Mouse (Mus musculus): ENCODE data around the gene Cachd1. TPM values are rescaled to one million over a fixed set of nuclear protein-coding genes. Genes with fewer than 3 reads are reported as not detected.
A peak's percentile ranks its signal among the peaks of the same experiment; 100 is the strongest.

The Cachd1 gene
- polyA plus RNA-seq, 1 experiment from 2014 or later, result 16.6 TPM

GRCm38 (mm10) chr4:100800730-100801442 lies 24.4 kb downstream of the Cachd1 start:
- ATAC-seq (ENCODE audit: low read depth), result no peak
- no peaks in the 10 kb centered on the region for H3K36me3 ChIP-seq
- H3K27me3 ChIP-seq, result no peaks in the 10 kb centered on the region
- H3K4me2 ChIP-seq, result no peak overlapping the region
- no peak overlapping the region for H3K27ac ChIP-seq (replicated peaks)
- WGBS, result 82% methylated on average over 14 of the region's 14 CpGs
- H3K9ac ChIP-seq, result no peak overlapping the region
- peaks cover 36% of the 10 kb centered on the region for H3K4me1 ChIP-seq (replicated peaks)
- no peak overlapping the region for H3K4me3 ChIP-seq
- no peaks in the 10 kb centered on the region for H3K9me3 ChIP-seq

GRCm38 (mm10) chr4:100801443-100801786 lies 24.9 kb downstream of the Cachd1 start:
- Histone ChIP-seq H3K4me1 (replicated peaks) (peaks cover 30% of the 10 kb centered on the region), H3K27ac (replicated peaks) (no peak overlapping the region), H3K27me3 (no peaks in the 10 kb centered on the region), H3K4me3 (no peak overlapping the region), H3K4me2 (no peak overlapping the region), H3K9ac (no peak overlapping the region), H3K36me3 (no peaks in the 10 kb centered on the region), H3K9me3 (no peaks in the 10 kb centered on the region)
- WGBS, result 61% methylated on average over 3 of the region's 3 CpGs
- no peak for ATAC-seq (ENCODE audit: low read depth)

GRCm38 (mm10) chr4:100811057-100811695 lies 34.7 kb downstream of the Cachd1 start:
- H3K9ac ChIP-seq, result no peak overlapping the region
- H3K9me3 ChIP-seq, result no peaks in the 10 kb centered on the region
- no peak overlapping the region for H3K4me3 ChIP-seq
- WGBS, result 18% methylated on average over 5 of the region's 5 CpGs
- no peak for ATAC-seq (ENCODE audit: low read depth)
- H3K27ac ChIP-seq (replicated peaks), result no peak overlapping the region
- H3K4me2 ChIP-seq, result 0 out of 2 replicates have a peak overlapping the region, but pooled peaks have one; percentile 7
- no peaks in the 10 kb centered on the region for H3K36me3 ChIP-seq
- H3K27me3 ChIP-seq, result no peaks in the 10 kb centered on the region
- H3K4me1 ChIP-seq (replicated peaks), result peaks cover 33% of the 10 kb centered on the region

- peak; percentile 8; the same call in 1 of the 2 replicates for ATAC-seq (ENCODE audit: low read depth)
- no peaks in the 10 kb centered on the region for H3K9me3 ChIP-seq
- H3K4me2 ChIP-seq, result peak overlapping the region; percentile 7; the same call in 1 of the 2 replicates
Measured at GRCm38 (mm10) chr4:100811802-100812510, 35.5 kb downstream of the Cachd1 start.

GRCm38 (mm10) chr4:100813767-100814461 lies 37.4 kb downstream of the Cachd1 start:
- no peaks in the 10 kb centered on the region for H3K27me3 ChIP-seq
- no peak overlapping the region for H3K9ac ChIP-seq
- 91% methylated on average over 2 of the region's 2 CpGs for WGBS
- H3K4me3 ChIP-seq, result no peak overlapping the region
- no peaks in the 10 kb centered on the region for H3K9me3 ChIP-seq
- no peak for ATAC-seq (ENCODE audit: low read depth)
- no peak overlapping the region for H3K4me2 ChIP-seq
- no peaks in the 10 kb centered on the region for H3K36me3 ChIP-seq
- H3K27ac ChIP-seq (replicated peaks), result no peak overlapping the region
- peaks cover 33% of the 10 kb centered on the region for H3K4me1 ChIP-seq (replicated peaks)

More at GRCm38 (mm10) chr4:100811802-100812510, 35.5 kb downstream of the Cachd1 start:
- H3K27ac ChIP-seq (replicated peaks), result 0 out of 2 replicates have a peak overlapping the region, but pooled peaks have one; percentile 19
- 26% methylated on average over 8 of the region's 8 CpGs for WGBS
- no peak overlapping the region for H3K9ac ChIP-seq
- H3K36me3 ChIP-seq, result no peaks in the 10 kb centered on the region
- H3K4me3 ChIP-seq, result no peak overlapping the region
- H3K4me1 ChIP-seq (replicated peaks), result peaks cover 33% of the 10 kb centered on the region
- H3K27me3 ChIP-seq, result no peaks in the 10 kb centered on the region

GRCm38 (mm10) chr4:100819238-100819637 lies 42.8 kb downstream of the Cachd1 start:
- ATAC-seq (ENCODE audit: low read depth), result no peak
- Histone ChIP-seq H3K27me3 (no peaks in the 10 kb centered on the region), H3K4me1 (replicated peaks) (peaks cover 14% of the 10 kb centered on the region), H3K4me3 (no peak overlapping the region), H3K9me3 (no peaks in the 10 kb centered on the region), H3K27ac (replicated peaks) (no peak overlapping the region), H3K36me3 (no peaks in the 10 kb centered on the region), H3K4me2 (no peak overlapping the region), H3K9ac (no peak overlapping the region)
- 91% methylated on average over 3 of the region's 3 CpGs for WGBS

GRCm38 (mm10) chr4:100822526-100822925 lies 46.1 kb downstream of the Cachd1 start:
- Histone ChIP-seq H3K4me1 (replicated peaks) (peaks cover 25% of the 10 kb centered on the region), H3K9me3 (no peaks in the 10 kb centered on the region), H3K27me3 (no peaks in the 10 kb centered on the region), H3K36me3 (no peaks in the 10 kb centered on the region), H3K9ac (no peak overlapping the region), H3K4me2 (no peak overlapping the region), H3K4me3 (no peak overlapping the region), H3K27ac (replicated peaks) (no peak overlapping the region)
- WGBS, result 83% methylated on average over 7 of the region's 7 CpGs
- no peak for ATAC-seq (ENCODE audit: low read depth)

GRCm38 (mm10) chr4:100827374-100827773 lies 50.9 kb downstream of the Cachd1 start:
- no peak for ATAC-seq (ENCODE audit: low read depth)
- H3K36me3 ChIP-seq, result no peaks in the 10 kb centered on the region
- 0 out of 2 replicates have a peak overlapping the region, but pooled peaks have one; percentile 38 for H3K27ac ChIP-seq (replicated peaks)
- 3% methylated on average over 5 of the region's 5 CpGs for whole genome bisulfite sequencing
- no peak overlapping the region for H3K9ac ChIP-seq
- no peak overlapping the region for H3K4me3 ChIP-seq
- H3K4me1 ChIP-seq (replicated peaks), result peaks cover 47% of the 10 kb centered on the region
- no peaks in the 10 kb centered on the region for H3K27me3 ChIP-seq
- H3K4me2 ChIP-seq, result no peak overlapping the region
- H3K9me3 ChIP-seq, result no peaks in the 10 kb centered on the region

GRCm38 (mm10) chr4:100828737-100829136 lies 52.3 kb downstream of the Cachd1 start:
- H3K9me3 ChIP-seq, result no peaks in the 10 kb centered on the region
- peak overlapping the region; percentile 9; the same call in 1 of the 2 replicates for H3K4me2 ChIP-seq
- no peaks in the 10 kb centered on the region for H3K36me3 ChIP-seq
- H3K27ac ChIP-seq (replicated peaks), result peak overlapping the region; percentile 59
- no peaks in the 10 kb centered on the region for H3K27me3 ChIP-seq
- peak; percentile 62; the same call in 1 of the 2 replicates for ATAC-seq (ENCODE audit: low read depth)
- H3K9ac ChIP-seq, result no peak overlapping the region
- 4% methylated on average over 10 of the region's 10 CpGs for WGBS
- H3K4me3 ChIP-seq, result no peak overlapping the region
- peaks cover 44% of the 10 kb centered on the region for H3K4me1 ChIP-seq (replicated peaks)

GRCm38 (mm10) chr4:100837205-100837604 lies 60.7 kb downstream of the Cachd1 start:
- H3K9me3 ChIP-seq, result no peaks in the 10 kb centered on the region
- 68% methylated on average over 6 of the region's 6 CpGs for WGBS
- ATAC-seq (ENCODE audit: low read depth), result no peak
- H3K4me1 ChIP-seq (replicated peaks), result peaks cover 15% of the 10 kb centered on the region
- no peak overlapping the region for H3K4me2 ChIP-seq
- H3K36me3 ChIP-seq, result no peaks in the 10 kb centered on the region
- H3K27me3 ChIP-seq, result no peaks in the 10 kb centered on the region
- H3K4me3 ChIP-seq, result no peak overlapping the region
- no peak overlapping the region for H3K27ac ChIP-seq (replicated peaks)
- no peak overlapping the region for H3K9ac ChIP-seq

- no peaks in the 10 kb centered on the region for H3K36me3 ChIP-seq
- no peak overlapping the region for H3K4me2 ChIP-seq
- H3K27me3 ChIP-seq, result no peaks in the 10 kb centered on the region
- WGBS, result 19% methylated on average over 5 of the region's 5 CpGs
- no peaks in the 10 kb centered on the region for H3K9me3 ChIP-seq
- no peak overlapping the region; the same call in 1 of the 2 replicates for H3K27ac ChIP-seq (replicated peaks)
- peaks cover 17% of the 10 kb centered on the region for H3K4me1 ChIP-seq (replicated peaks)
- no peak for ATAC-seq (ENCODE audit: low read depth)
- no peak overlapping the region for H3K9ac ChIP-seq
- H3K4me3 ChIP-seq, result no peak overlapping the region
Measured at GRCm38 (mm10) chr4:100842629-100843028, 66.2 kb downstream of the Cachd1 start.
